Mouse (Mus musculus): ENCODE results near the gene Zfp867.

DNA sequence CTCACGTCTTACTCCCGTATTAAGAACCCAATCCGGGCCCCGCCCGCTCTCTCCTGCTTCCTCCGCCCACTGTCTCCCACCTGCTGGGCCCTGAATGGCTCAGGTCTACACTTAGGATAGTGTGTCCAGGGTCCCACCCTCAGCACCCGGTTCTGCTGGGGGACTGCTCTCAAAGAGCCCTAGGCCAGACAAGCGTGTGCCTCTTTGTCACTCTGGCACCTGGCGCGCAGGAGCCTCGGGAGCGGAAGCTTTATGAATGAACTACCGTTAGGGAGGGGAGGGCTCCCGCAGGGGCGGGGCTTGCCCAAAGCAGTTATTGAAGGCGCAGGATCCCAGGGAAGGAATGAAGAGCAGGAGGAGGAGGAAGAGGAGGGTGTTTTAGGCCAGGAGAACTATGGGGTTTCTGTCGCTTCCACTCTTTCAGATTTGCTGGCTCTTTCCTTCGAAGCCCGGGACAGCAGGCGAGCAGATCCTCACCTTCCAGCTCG, 33.1 kb upstream of the Zfp867 start:
- TF ChIP-seq CTCF (IDR thresholded peaks at IDR 0.05; ENCODE audit: low read depth, low read length) (no peak), POLR2A (IDR thresholded peaks at IDR 0.05; ENCODE audit: insufficient read depth, low read length) (peak; percentile 10)

All from ES-Bruce4 (cell line).